Mouse (Mus musculus): ENCODE measurements around the gene Fhl3. TPM values are rescaled to one million over a fixed set of nuclear protein-coding genes. Genes with fewer than 3 reads are reported as not detected.

The Fhl3 gene
- polyA plus RNA-seq, 1 experiment from 2014 or later, result 2.2 TPM

MicroRNAs encoded within 50 kb of the gene (microRNA counts, 519-probe panel; counts per million panel counts)
- microRNA mmu-miR-697 (not detected), microRNA mmu-miR-698 (not detected)

Small RNA genes within 50 kb of the gene (microRNA-seq; reads per million reads assigned to microRNA genes)
- gene Gm24721, result not detected
- not detected for gene Mir697
- not detected for gene Mir698

Other genes starting within 250 kb of the Fhl3 start
- gene 3100002H09Rik, start 89.9 kb upstream of the Fhl3 start, polyA plus RNA-seq (2014; fragmentation: Nextera tagmentation; extraction: Ambion mirVana), result not detected in 2 replicates
- 9.6 and 11.2 TPM in 2 replicates for gene Pou3f1, start 43.9 kb upstream of the Fhl3 start, polyA plus RNA-seq (2014; fragmentation: Nextera tagmentation; extraction: Ambion mirVana)
- gene Utp11, start 7.1 kb upstream of the Fhl3 start, polyA plus RNA-seq (2014; fragmentation: Nextera tagmentation; extraction: Ambion mirVana), result 33.5 and 33.6 TPM in 2 replicates
- gene Sf3a3, start 14.1 kb downstream of the Fhl3 start, polyA plus RNA-seq (2014; fragmentation: Nextera tagmentation; extraction: Ambion mirVana), result 88.9 and 89.3 TPM in 2 replicates
- gene Inpp5b, start 41.1 kb downstream of the Fhl3 start, polyA plus RNA-seq (2014; fragmentation: Nextera tagmentation; extraction: Ambion mirVana), result 21.0 and 21.1 TPM in 2 replicates
- gene Mtf1, start 101.4 kb downstream of the Fhl3 start, polyA plus RNA-seq (2014; fragmentation: Nextera tagmentation; extraction: Ambion mirVana), result 10.6 and 13.2 TPM in 2 replicates
- gene Yrdc, start 150.0 kb downstream of the Fhl3 start, polyA plus RNA-seq (2014; fragmentation: Nextera tagmentation; extraction: Ambion mirVana), result 54.2 and 55.1 TPM in 2 replicates
- 93.5 and 102 TPM in 2 replicates for gene 1110065P20Rik, start 150.5 kb downstream of the Fhl3 start, polyA plus RNA-seq (2014; fragmentation: Nextera tagmentation; extraction: Ambion mirVana)
- gene Maneal, start 161.5 kb downstream of the Fhl3 start, polyA plus RNA-seq (2014; fragmentation: Nextera tagmentation; extraction: Ambion mirVana), result 16.9 and 17.6 TPM in 2 replicates
- gene Epha10, start 180.2 kb downstream of the Fhl3 start, polyA plus RNA-seq (2014; fragmentation: Nextera tagmentation; extraction: Ambion mirVana), result 8.4 and 8.7 TPM in 2 replicates
- 4.1 and 5.2 TPM in 2 replicates for gene 9930104L06Rik, start 236.3 kb downstream of the Fhl3 start, polyA plus RNA-seq (2014; fragmentation: Nextera tagmentation; extraction: Ambion mirVana)
- gene Cdca8, start 238.6 kb downstream of the Fhl3 start, polyA plus RNA-seq (2014; fragmentation: Nextera tagmentation; extraction: Ambion mirVana), result 19.0 and 28.7 TPM in 2 replicates